Mouse (Mus musculus): ENCODE results near the gene Ergic2. TPM values are rescaled to one million over a fixed set of nuclear protein-coding genes. Genes with fewer than 3 reads are reported as not detected.
"Not testable (repeated sequence)": the region's sequence is repeated elsewhere in the genome, so short reads cannot be mapped to it uniquely, and the experiment has no call there.

The Ergic2 gene
- total RNA-seq, 2 experiments from 2014 or later = 63.4 to 63.6 TPM

DNA sequence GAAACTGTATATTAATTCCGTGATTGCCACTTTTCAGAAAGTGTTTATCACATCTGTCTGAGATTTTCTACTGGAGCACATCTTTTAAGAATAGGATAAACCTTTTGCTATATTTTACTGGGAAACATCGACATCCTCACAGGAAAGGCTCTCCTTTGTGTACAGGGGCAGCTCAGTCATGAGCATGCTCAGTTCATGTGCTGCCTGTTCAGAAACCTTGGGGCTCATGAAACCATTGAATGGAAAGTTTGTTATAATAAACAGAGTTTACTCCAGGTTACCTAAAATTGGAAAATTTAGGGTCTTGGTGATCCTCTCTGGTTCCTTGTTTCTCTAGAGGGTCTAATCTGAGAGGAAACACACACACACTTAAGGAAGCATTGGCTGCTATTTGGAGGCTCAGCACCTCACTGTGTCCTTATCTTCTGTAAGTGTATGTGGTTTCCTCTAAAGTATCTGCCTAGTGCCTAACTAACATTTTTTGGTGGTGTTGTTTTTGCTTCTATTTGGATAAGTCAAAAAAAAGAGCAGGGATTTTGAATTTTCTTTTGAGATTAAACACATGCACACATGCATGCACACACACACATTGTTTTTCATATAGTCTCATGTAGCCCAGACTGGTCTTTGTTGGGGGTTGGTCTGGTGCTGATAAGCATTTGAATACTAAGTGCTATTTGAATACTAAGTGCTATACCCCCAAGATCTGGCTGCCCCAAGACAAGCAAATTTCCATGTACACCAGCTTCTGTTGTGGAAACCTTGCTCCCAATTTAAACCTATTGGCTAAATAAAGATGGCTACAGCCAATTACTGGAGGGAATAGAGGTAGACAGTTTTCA is 6.3 kb upstream of the Ergic2 start:
- DNase-seq (ENCODE audit: low spot score in 2 of 2) = no peak
- intact Hi-C loops (cut with DNase I) = no loop called here

DNA sequence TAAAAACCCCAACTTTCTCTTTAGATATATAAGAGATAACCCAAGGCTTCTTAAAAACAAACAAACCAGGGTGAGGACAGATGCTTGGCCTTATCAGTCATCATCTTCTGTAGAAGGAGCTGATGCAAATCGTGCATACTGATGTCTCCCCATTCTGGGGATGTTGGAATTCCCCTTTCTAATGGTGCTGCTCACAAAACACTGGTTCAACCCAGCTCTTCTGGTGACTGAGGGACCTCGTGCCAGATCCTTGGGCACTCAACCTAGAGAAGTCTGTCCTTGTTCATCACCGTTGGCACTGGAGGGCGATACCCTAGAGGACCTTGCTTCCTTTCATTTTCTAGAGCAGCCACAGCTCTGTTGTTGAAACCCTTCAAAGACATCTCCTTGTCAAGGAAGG is 4.6 kb upstream of the Ergic2 start:
- intact Hi-C loops (cut with DNase I) = no loop called here
- no peak for DNase-seq (ENCODE audit: low spot score in 2 of 2)

DNA sequence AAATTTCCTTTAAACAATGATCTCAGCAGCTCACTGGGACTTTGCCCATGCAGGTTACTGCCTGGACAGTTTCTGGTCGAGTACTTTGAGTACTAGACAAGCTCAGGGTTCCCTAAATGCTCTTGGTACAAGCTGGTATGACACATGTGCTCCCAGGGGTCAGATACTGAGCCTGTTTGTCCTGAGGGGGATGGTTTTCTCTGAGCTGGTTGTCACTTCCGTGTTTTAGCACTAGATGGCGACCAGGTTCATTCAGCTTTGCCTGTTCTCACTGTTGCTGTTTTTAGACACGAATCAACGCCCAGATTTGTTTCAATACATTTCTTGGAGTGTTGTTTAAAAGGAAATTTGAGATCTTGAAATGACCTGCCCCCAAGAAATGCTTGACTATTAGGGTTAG is 2.6 kb upstream of the Ergic2 start:
- intact Hi-C loops (cut with DNase I) = loop anchor here (5.0 kb wide), 2 partner anchors 538 to 683 kb away; partner anchors contain the start of gene Caprin2
- DNase-seq (ENCODE audit: low spot score in 2 of 2) = peak; percentile 49 to 72

DNA sequence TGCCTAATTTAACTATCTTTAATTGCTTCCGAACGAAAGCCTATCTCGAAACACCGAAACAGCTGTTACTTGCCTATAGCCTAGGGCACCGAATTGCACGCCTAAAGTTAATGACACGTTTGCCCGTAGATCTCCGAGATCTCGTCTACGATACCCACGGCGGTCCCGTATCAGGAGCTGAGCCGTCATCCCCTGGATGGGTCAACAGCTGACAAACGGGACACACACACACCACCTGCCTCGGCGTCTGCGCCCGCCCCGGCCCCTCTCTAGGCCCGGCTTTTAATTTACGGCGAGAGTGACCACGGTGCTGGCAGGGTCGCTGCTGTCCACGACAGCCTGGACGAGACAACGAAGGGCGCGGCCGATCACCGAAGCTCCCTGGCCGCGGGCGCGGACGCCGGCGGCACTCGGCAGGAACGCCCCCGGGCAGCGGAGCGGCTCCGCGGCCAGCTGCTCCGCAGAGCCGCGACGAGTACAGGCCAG is 740 bp downstream of the Ergic2 start:
- intact Hi-C loops (cut with DNase I) = loop anchor here (2.0 to 5.0 kb wide), 3 partner anchors 541 to 686 kb away; partner anchors contain the start of genes Caprin2 and Ipo8
- no peak for DNase-seq (ENCODE audit: low spot score in 2 of 2)

DNA sequence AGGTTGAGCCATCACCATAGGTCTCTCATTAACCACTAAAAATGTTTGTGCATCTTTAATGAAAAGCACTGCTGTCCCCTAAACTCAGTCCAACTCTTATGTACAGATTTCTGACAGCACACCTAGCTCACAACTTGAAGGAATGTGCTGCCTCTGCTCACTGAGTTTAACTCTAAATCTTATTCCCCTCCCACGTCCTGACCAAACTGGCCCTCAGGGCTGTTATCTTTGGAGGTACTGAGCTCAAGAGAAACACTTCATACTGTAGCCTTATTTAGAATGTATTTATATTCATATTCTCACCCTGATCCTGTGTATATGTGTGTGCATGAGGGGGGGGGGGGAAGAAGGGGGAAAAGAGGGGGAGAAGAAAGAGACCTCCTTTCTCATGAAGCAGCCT is 4.7 kb downstream of the Ergic2 start:
- DNase-seq (ENCODE audit: low spot score in 2 of 2) = no peak
- intact Hi-C loops (cut with DNase I) = no loop called here

DNA sequence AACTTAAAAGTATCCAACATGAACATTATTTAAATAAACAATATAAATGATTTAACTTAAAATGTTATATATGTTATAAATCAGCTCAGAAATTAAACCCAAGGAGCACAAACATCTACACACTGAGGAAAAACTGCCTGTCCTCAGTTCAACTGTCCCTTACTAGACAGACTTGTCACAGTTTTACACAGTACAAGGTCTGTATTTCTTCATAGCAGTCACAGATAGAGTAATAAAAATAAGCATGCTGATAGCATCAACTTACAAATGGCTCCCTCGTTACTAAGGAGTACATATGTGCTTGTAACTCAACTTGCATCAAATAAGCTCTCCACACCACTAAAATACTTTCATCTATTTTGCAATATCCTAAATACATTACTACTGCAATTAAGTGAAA is 7.0 kb downstream of the Ergic2 start:
- no peak for DNase-seq (ENCODE audit: low spot score in 2 of 2)
- intact Hi-C loops (cut with DNase I) = no loop called here

DNA sequence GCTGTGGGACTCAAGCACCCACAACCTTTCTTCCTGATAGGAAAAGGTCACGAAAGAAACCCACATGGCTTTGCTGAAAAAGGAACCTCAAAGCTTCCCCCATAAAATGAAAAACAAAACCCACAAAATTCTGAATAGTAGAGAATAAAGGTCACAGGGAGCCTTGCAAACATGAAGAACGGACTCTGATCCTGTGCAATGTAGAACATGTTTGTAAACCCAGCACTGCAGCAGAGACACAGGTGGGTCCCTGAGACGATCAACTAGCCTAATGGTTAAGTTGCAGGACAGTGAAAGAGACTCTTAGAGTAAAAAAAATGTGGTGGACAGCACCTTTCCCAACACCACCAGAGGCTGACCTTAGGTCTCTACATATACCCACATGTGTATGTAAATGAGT is 12.4 kb downstream of the Ergic2 start:
- intact Hi-C loops (cut with DNase I) = no loop called here
- DNase-seq (ENCODE audit: low spot score in 2 of 2) = no peak

DNA sequence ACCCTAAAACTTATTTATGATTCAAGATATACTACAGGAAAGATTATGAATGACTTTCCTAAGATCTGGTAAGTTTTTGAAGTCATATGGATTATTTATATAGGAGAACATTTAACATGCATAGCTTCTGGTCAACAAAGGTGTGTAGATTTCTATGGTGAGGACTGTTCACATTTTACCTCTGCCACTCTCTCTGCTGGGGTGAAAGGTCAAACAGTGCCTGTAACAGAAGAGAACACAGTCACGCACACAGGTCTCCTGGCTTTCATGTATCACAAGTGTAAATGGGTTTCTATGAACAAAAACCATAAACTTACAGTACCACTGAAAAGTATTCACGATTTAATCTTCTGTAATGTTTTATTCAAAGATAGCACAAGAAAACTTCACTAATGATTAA is 13.0 kb downstream of the Ergic2 start:
- intact Hi-C loops (cut with DNase I) = no loop called here
- no peak for DNase-seq (ENCODE audit: low spot score in 2 of 2)

DNA sequence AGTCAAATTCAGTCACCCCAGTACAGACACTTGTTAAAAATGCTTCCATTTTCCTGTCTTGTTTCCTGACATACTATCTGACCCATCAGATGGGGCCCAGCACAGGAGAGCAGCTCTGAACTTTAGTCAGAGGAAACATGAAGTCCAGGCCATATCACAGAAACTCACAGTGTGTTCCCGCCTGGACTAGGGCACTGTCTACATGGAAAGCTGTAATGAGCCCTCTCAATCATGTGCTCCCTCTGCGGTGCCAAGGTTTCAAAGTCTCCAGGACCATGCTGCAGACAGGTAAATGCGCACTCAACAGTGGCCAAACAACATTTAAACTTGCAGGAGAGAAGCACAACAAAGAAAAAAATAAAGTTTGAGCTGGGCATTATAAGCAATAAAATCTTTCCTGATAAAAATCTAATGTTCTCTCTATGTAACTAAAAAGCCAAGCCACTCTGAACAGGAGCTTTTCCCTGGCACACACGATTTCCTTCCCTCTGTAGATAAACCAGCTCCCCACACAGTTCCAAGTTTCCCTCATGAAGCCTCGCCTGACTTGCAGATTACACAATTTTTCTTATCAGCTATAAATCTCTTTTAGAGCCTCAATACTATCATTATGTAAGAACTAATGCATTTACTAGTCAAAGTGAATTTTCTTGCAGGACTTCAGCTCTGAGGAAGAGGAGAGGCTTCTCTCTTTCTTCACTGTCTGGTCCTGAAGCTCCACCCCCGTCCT is 18.0 kb downstream of the Ergic2 start:
- intact Hi-C loops (cut with DNase I) = no loop called here
- DNase-seq (ENCODE audit: low spot score in 2 of 2) = no peak

DNA sequence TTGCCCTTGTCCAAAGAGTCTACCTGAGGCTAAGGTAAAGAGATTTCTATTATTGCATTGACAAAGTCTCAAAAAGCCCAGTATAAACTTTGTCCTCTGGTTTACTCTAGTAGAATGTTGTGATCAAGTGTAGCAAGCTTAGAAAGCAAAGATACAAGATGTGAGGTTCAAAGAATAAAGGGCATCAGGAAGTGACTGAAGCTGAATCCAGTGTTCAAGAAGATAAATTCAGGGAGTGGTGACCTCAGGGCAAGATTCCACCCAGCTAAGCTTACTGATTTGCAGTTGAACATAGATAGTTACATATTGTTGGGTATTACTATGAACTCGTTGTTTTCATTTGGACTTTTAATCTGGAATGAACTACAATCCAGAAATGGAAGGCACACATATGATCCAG is 26.5 kb downstream of the Ergic2 start:
- intact Hi-C loops (cut with DNase I) = no loop called here
- no peak for DNase-seq (ENCODE audit: low spot score in 2 of 2)

DNA sequence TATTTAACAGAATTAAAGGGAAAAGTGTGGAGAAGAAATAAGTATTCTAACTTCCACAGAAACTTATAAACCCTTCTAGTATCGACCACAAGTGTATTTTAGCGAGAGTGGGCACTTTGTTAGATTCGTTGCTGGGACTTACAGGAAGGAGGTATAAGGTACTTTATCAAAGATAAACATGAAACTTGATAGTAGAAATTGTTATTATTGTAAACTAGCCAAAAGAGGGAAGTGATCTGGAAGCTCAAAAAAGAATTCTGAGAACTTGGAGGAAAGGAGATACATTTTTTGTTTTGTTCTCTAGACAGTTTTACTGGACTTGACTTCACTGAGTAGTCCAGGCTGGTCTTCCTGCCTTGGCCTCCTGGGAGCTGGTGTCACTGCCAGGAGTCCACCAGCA is 39.3 kb downstream of the Ergic2 start:
- intact Hi-C loops (cut with DNase I) = no loop called here
- DNase-seq (ENCODE audit: low spot score in 2 of 2) = no peak

DNA sequence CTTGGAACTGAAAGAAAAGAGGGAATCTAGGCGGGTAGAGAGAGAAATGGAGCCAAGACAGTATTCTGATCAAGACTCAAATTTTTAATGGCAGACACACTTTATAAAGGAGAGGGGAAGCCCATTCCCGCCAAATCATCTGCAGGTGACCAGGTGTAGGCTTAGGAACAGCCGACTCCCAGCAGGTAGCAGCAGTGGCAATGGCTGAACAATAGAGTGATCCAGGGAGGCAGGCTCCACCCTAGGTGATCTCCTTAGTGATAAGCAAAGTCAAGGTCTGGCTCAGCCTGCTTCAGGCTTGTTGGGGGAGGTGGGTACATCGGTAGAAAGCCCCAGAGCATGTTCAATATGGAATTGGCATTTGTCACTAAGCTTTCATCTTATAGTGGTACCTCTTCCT is 59.9 kb downstream of the Ergic2 start:
- intact Hi-C loops (cut with DNase I); DNase-seq (ENCODE audit: low spot score in 2 of 2): not testable (repeated sequence)

DNA sequence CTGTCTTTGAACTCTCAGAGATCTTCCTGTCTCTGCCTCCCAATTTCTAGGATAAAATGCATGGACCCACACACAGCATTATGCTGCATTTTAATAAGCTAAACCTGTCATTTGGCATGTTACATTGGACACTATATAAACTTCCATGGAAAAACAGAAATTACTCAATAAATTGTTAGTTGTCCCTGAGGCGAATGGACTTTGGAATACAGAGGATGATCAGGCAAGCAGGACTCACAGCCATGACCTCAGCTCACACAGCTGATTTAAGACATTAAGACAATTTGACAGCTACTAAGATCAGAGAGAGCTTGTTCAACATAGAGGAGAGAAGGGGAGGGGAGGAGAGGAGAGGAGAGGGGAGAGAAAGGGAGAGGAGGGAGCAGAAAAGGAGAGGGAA is 69.8 kb downstream of the Ergic2 start:
- no peak for DNase-seq (ENCODE audit: low spot score in 2 of 2)
- intact Hi-C loops (cut with DNase I) = no loop called here

DNA sequence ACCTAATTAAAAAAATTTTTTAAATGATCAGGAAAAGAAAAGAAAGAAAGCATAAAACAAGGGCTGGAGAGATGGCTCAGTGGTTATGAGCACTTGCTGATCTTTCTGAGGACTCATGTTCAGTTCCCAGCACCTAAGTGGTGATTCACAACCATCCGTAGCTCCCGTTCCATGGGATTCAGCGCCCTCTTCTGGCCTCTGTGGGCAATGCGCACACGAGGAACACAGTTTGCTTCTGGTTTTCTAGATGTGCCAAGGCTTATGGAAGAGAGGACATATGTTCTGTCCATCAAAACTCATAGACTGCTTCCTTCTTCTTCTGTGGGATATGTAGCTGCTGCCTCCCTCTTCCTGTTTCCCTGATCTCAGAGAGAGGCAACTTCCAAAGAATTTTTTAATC is 70.3 kb downstream of the Ergic2 start:
- DNase-seq (ENCODE audit: low spot score in 2 of 2) = no peak
- intact Hi-C loops (cut with DNase I) = no loop called here

DNA sequence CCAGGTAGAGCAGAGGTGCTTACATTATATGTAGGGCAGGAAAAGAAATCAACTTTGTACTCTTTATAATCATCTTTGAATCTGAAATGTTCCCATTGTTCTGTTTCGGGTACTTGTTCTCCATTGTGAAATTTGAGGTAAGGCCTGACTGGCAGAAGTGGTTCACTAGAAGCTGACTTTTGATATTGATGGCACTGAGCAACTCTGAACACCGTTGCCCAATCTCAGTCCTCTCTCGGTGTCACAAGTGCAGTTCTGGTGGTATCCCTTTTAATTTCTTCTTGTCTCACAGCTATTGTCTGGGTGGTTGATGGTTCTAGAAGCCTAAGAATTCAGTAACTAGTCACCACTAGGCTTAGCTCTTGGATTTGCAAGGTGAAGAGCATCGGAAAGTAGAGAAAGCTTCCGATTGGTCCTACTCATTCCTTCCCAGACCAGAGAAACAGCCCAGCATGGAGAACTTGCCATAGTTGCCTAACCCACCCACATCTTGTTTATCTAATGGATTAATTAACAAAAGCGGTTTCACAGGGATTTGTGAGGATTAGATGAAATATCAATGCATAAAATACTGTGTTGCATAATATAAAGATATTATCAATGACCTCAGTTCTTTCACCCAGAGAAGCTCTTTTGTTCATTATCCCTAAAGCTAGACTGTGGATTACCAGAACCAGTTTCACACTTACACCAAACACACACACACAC is 72.7 kb downstream of the Ergic2 start:
- DNase-seq (ENCODE audit: low spot score in 2 of 2) = no peak
- intact Hi-C loops (cut with DNase I) = no loop called here

DNA sequence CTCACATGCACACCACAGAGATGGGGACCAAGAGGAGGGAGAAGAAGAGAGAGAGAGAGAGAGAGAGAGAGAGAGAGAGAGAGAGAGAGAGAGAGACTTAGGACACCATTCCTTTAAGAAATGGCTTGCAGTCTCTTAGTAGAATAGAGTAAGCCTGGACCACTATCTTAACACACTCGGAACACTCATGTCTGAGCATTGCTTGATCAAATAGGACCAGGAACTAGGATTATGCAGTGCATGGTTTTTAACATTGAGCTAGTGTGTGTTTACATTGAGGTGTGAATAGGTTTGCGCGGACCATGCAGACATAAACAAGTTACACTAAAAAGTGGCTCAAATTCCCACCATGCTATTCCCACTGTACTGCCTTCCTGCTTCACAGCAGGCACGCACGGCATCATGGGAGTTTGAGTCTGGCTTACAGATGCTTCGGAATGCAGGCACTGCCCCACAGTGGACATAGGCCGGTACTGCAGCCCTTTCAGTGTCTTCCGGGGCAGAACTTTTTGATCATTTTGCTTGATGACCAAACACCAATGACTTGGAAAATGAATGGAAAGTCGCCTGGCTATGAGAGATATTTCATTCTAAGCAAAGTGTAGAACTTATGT is 76.3 kb downstream of the Ergic2 start:
- intact Hi-C loops (cut with DNase I) = loop anchor here (1.0 kb wide), 1 partner anchor 136 kb away; no protein-coding TSS in a partner anchor
- peak; percentile 80 to 91 for DNase-seq (ENCODE audit: low spot score in 2 of 2)

DNA sequence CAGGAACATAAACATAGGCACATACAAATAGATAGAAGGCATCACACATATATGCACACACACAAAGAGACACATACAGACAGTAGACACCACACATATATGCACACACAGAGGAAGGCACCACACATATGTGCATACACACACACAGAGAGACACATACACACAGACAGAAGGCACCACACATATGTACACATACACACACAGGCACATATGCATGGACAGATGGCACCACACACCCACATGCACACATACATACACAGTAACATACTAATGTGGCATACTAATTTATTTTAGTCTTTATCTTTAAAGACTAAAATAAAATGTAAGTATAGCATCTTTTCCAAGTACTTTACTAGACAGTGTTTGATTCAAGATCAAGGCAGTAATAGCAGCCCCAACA is 78.6 kb downstream of the Ergic2 start:
- intact Hi-C loops (cut with DNase I) = no loop called here
- DNase-seq (ENCODE audit: low spot score in 2 of 2) = no peak

DNA sequence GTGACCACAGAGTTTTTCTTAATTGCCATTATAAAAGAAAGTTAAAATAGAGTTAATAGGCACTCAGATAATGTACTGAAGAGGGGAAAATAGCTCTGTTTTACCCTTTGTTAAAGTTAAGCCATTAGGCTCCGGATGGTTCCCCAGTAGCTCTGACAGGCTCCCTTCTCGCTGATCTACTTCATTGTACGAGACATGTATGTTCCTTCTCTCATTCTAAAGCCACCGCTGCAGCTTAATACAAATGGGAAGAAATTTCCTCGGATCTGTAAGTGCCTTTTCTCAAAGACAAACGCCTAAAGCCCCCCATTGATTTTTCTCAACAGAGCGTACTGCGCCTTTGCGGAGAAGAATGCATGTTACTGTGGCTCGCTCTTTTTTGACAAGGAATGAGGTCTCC is 79.9 kb downstream of the Ergic2 start:
- intact Hi-C loops (cut with DNase I) = no loop called here

More for the DNA sequence above, 79.9 kb downstream of the Ergic2 start:
- no peak for DNase-seq (ENCODE audit: low spot score in 2 of 2)

All from left cerebral cortex, postnatal 25 days (tissue).